Mouse (Mus musculus): ENCODE measurements around the gene Slamf6. TPM values are rescaled to one million over a fixed set of nuclear protein-coding genes. Genes with fewer than 3 reads are reported as not detected.
"Not testable (repeated sequence)": the region's sequence is repeated elsewhere in the genome, so short reads cannot be mapped to it uniquely, and the experiment has no call there.

Slamf6 gene
- polyA plus RNA-seq, 1 experiment from 2014 or later, result 0.40 TPM

DNA sequence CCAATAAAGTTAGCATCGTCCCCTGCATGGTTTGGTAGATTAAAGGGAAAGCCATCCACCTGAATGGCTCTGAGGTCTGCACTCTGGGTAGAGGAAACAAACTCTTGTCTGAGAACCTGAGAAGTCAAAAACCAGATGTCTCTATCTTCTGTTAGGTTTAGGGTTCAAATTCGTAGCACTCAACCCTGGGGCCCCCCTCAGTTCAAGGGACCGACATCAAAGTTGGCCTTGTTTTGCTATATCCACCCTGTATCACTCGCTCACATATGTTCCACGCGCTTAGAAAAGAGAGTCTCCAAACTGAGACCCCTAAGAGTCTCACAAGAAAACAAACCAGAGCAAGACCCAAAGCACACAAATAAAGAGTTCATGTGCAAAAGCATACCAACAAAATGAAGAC is 44.4 kb downstream of the Slamf6 start:
- Histone ChIP-seq H3K9ac (no peak overlapping the region), H3K36me3 (no peaks in the 10 kb centered on the region), H3K9me3 (replicated peaks) (no peaks in the 10 kb centered on the region), H3K4me2 (no peak overlapping the region), H3K4me3 (replicated peaks) (no peak overlapping the region), H3K27ac (no peak overlapping the region), H3K4me1 (replicated peaks) (no peaks in the 10 kb centered on the region), H3K27me3 (no peaks in the 10 kb centered on the region)
- DNase-seq (no peak), ATAC-seq (ENCODE audit: low read depth) (no peak)
- 73% methylated on average over 6 of the region's 6 CpGs for WGBS (ENCODE audit: insufficient replicate concordance)

DNA sequence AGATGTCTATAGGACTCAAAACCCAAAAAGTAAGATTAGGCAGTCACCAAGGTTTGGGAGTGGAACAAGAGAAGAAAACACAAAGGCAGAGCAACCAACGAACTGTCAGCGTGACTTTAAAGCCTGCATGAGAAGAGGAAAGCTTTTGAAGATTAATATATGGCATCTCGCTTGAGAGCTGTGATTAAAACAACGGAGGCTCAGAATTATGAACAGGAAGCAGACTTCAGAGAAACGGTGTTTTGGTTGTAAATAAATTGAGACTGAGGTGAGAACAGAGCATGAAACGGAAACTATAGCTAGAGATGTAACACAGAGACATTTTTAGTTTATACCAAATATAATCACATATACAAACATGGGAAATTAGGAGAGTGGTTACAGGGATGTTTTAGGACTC is 46.3 kb downstream of the Slamf6 start:
- Histone ChIP-seq H3K4me2 (no peak overlapping the region), H3K4me1 (replicated peaks) (no peaks in the 10 kb centered on the region), H3K9me3 (replicated peaks) (no peaks in the 10 kb centered on the region), H3K36me3 (no peaks in the 10 kb centered on the region), H3K9ac (no peak overlapping the region), H3K4me3 (replicated peaks) (no peak overlapping the region), H3K27ac (no peak overlapping the region), H3K27me3 (no peaks in the 10 kb centered on the region)
- ATAC-seq (ENCODE audit: low read depth) (no peak), DNase-seq (no peak)
- WGBS (ENCODE audit: insufficient replicate concordance), result 58% methylated on average over 6 of the region's 6 CpGs

DNA sequence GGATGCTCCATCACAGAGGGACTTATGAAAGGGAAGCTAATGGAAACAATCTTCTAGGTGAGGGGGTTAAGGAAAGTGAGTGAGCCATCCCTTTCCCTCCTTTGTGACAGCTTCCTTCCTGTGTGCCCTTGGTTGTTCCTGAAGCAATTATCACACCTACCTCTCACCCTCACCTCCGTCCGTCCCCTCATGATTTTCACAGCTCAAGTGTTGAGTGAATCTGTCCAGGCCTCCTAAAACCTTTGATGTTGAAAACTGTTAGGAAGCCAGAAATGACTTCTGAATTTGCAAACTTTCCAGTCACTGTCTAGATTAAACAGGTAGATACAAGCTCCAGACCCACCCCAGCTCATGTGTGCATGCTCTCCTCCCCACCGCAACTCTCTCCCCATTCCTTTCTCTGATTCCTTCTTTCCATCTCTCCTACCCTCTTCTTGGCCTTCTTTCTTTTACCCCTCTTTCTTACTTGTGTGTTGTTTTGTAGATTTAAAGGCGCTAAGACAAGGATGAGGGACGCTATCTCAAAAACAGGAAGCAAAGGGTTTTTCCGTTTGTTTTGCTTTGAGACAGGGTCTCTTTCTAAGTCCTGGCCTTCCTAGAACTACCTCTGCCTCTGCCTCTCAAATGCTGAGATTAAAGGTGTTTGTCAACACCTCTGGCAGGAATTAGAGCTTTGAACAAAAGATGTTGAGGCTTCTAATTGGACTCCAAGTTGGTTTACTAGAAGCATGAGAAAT is 48.9 kb downstream of the Slamf6 start:
- DNase-seq, result no peak
- no peaks in the 10 kb centered on the region for H3K27me3 ChIP-seq
- ATAC-seq (ENCODE audit: low read depth), result no peak
- H3K9ac ChIP-seq, result no peak overlapping the region
- H3K27ac ChIP-seq, result no peak overlapping the region
- no peak overlapping the region for H3K4me3 ChIP-seq (replicated peaks)
- no peaks in the 10 kb centered on the region for H3K36me3 ChIP-seq
- H3K4me2 ChIP-seq, result no peak overlapping the region
- H3K4me1 ChIP-seq (replicated peaks), result no peaks in the 10 kb centered on the region
- WGBS (ENCODE audit: insufficient replicate concordance), result 47% methylated on average over 6 of the region's 6 CpGs
- H3K9me3 ChIP-seq (replicated peaks), result no peaks in the 10 kb centered on the region

DNA sequence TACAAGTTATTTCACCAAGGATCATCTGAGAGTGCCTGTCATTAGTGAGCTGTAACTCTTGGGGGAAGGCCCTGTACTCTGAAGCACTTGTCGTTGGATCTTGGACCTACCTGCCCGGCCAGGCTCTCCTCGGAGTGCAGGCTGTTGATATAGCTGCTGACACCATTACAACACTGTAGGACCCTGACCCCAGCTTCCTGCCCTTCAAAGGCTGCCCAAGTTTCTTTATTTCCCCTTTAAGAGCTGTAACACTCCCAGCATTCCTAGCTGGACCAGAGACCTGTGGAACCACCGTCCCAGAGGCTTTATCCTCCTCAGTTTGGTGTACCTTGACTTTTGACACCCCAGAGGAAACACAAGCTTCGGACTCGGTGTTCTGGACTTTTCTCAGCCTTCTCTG is 51.9 kb downstream of the Slamf6 start:
- no peak overlapping the region for H3K4me3 ChIP-seq (replicated peaks)
- DNase-seq, result no peak
- no peak overlapping the region for H3K27ac ChIP-seq
- H3K9ac ChIP-seq, result no peak overlapping the region
- no peaks in the 10 kb centered on the region for H3K4me1 ChIP-seq (replicated peaks)
- no peak overlapping the region for H3K4me2 ChIP-seq
- 60% methylated on average over 6 of the region's 6 CpGs for WGBS (ENCODE audit: insufficient replicate concordance)
- no peak for ATAC-seq (ENCODE audit: low read depth)
- H3K36me3 ChIP-seq, result no peaks in the 10 kb centered on the region
- H3K27me3 ChIP-seq, result no peaks in the 10 kb centered on the region
- H3K9me3 ChIP-seq (replicated peaks), result no peaks in the 10 kb centered on the region

DNA sequence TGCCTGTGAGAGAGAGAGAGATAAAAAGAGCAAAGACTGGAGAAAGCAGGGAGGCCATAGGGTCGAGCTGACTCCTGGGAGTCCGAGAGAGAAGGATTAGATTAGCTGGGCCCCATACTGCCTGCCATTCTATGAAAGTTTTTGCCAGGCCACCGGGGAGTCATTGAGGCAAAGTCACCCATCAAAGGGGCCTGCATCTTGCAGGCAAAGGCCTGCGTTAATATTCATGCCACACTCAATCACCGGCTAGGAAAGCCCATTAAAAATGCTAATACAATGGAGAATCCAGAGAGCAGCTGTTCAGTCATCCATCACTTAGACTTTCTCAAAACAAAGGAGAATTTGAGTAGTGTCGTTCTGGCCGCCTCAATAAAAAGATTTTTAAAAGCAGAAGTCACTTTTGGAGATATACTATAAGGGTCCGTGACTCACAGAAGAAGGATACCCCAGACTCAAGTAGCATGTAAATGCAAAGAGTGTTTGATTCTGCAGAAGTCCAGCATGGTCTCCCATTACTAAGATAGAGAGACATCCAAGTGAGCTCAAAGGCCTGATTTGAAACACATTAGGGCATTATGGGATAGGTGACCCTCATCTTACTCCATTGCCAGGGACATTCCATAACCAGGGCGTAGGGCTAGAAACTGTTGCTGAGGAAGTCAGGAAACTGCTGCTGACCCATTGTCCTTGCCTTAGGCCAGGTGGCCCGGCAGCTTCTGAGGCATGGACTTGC is 53.7 kb downstream of the Slamf6 start:
- no peak overlapping the region for H3K4me3 ChIP-seq (replicated peaks)
- no peaks in the 10 kb centered on the region for H3K27me3 ChIP-seq
- no peak overlapping the region for H3K27ac ChIP-seq
- H3K4me2 ChIP-seq, result no peak overlapping the region
- DNase-seq (no peak), ATAC-seq (ENCODE audit: low read depth) (no peak)
- H3K9ac ChIP-seq, result no peak overlapping the region
- H3K36me3 ChIP-seq, result no peaks in the 10 kb centered on the region
- H3K9me3 ChIP-seq (replicated peaks), result no peaks in the 10 kb centered on the region
- H3K4me1 ChIP-seq (replicated peaks), result no peaks in the 10 kb centered on the region
- WGBS (ENCODE audit: insufficient replicate concordance), result 64% methylated on average over 10 of the region's 10 CpGs

DNA sequence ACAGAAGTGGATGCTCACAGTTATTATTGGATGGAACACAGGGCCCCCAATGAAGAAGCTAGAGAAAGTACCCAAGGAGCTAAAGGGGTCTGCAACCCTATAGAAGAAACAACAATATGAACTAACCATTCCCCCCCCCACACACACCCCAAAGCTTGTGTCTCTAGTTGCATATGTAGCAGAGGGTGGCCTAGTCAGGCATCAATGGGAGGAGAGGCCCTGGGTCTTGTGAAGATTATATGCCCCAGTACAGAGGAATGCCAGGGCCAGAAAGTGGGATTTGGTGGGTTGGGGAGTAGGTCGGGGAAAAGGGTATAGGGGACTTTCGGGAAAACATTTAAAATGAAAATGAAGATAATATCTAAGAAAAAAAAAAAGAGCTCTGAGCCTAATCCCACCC is 57.0 kb downstream of the Slamf6 start:
- not testable (repeated sequence) for H3K4me2 ChIP-seq; H3K4me3 ChIP-seq (replicated peaks); DNase-seq; H3K9ac ChIP-seq; H3K27ac ChIP-seq; H3K4me1 ChIP-seq (replicated peaks); H3K27me3 ChIP-seq; ATAC-seq (ENCODE audit: low read depth); H3K36me3 ChIP-seq; H3K9me3 ChIP-seq (replicated peaks)
- WGBS (ENCODE audit: insufficient replicate concordance), result 75% methylated on average over 2 of the region's 2 CpGs

DNA sequence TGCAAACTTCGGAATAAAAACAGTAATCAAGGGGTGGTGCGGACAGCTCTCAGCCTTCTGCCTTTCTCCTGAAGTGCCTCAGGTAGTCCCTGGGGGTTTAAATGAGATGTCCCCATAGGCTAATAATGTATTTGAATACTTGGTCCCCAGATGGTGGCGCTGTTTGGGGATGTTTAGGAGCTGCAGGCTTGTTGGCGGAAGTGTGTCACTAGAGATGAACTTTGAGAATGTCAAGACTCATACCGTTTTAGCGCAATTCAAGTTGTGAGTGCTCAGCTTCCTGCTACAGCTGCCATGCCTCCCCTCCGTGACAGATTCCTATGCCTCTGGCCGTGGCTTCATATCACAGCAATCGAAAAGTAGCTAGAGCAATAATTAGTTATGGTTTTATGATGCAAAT is 58.1 kb downstream of the Slamf6 start:
- WGBS (ENCODE audit: insufficient replicate concordance), result 78% methylated on average over 9 of the region's 9 CpGs
- Histone ChIP-seq H3K4me1 (replicated peaks) (no peaks in the 10 kb centered on the region), H3K27me3 (no peaks in the 10 kb centered on the region), H3K9me3 (replicated peaks) (no peaks in the 10 kb centered on the region), H3K4me3 (replicated peaks) (no peak overlapping the region), H3K4me2 (no peak overlapping the region), H3K9ac (no peak overlapping the region), H3K27ac (no peak overlapping the region), H3K36me3 (no peaks in the 10 kb centered on the region)
- ATAC-seq (ENCODE audit: low read depth) (no peak), DNase-seq (no peak)

DNA sequence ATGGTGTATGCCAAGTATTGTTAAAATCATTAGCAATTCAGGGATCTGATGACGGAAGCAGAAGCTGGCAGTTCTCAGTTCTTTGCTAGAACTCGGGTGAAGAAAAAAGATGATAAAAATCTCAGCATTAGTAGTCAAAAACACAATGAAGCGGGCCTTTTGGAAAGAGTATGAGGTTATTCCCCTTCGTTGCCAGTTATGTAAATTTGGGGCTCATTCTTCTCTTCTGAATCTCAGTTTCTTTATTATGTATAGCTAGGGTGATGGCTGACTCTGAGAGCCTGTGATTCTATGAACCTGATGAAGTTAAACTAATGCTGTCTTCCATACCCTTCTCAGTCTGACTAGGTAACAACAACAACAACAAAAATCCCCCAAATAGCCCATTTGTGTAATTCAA is 58.5 kb downstream of the Slamf6 start:
- Histone ChIP-seq H3K36me3 (no peaks in the 10 kb centered on the region), H3K9me3 (replicated peaks) (no peaks in the 10 kb centered on the region), H3K27ac (no peak overlapping the region), H3K27me3 (no peaks in the 10 kb centered on the region), H3K4me1 (replicated peaks) (no peaks in the 10 kb centered on the region), H3K4me2 (no peak overlapping the region), H3K4me3 (replicated peaks) (no peak overlapping the region), H3K9ac (no peak overlapping the region)
- no peak for ATAC-seq (ENCODE audit: low read depth)
- DNase-seq, result no peak
- 62% methylated on average over 4 of the region's 4 CpGs for WGBS (ENCODE audit: insufficient replicate concordance)

DNA sequence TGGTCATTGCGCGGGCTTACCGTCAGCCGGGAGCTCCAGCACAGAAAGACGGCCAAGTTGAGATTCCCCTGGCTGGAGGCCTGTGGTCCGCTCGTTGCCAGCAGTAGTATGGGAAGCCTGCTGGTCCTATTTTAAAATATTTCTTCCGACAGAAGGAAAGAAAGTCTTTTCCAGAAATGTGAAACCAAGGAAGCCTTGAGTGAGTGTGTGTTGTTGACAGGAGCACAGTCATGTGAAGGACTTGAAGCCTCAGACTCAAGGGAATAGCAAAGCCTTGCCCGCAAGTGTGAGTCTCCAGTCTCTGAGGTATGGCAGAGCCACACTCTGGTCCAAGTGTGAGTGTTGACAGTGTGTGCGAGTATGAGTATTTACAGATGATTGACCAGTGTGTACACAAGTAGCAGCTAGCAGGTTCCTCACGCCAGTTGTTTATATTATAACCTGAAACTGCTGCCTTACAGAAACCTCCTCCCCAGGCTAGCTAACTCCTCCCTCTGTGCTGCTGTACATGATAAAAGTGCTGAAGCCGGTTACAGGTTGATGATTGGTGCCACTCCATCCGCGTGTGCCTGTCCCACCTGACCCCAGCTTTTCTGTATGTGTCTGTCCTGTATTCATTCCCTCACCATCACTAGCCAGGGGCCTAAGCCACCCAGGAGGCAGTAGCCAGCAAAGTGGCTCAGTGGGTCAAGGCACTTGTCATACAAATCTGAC is 59.7 kb downstream of the Slamf6 start:
- WGBS (ENCODE audit: insufficient replicate concordance), result 81% methylated on average over 14 of the region's 14 CpGs
- H3K4me3 ChIP-seq (replicated peaks), result no peak overlapping the region
- no peaks in the 10 kb centered on the region for H3K36me3 ChIP-seq
- no peak overlapping the region for H3K9ac ChIP-seq
- DNase-seq (no peak), ATAC-seq (ENCODE audit: low read depth) (no peak)
- no peak overlapping the region for H3K27ac ChIP-seq
- H3K27me3 ChIP-seq, result no peaks in the 10 kb centered on the region
- H3K9me3 ChIP-seq (replicated peaks), result no peaks in the 10 kb centered on the region
- no peaks in the 10 kb centered on the region for H3K4me1 ChIP-seq (replicated peaks)
- no peak overlapping the region for H3K4me2 ChIP-seq

DNA sequence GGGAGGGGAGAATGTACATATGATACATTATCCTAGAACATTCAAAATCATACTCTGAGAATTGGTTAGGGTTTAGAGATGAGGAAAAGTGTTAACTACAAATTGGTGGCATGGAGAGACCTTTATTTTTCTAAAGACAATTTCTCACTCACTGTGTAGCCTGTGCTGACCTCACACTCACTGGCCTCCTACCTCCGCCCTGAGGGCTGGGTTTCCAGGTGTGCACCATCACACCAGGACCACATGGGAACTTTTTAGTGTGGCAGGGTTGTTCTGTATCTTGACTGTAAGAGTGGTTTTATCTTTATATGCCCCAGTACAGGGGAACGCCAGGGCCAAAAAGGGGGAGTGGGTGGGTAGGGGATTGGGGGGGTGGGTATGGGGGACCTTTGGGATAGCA is 60.6 kb downstream of the Slamf6 start:
- H3K4me1 ChIP-seq (replicated peaks), result no peaks in the 10 kb centered on the region
- no peaks in the 10 kb centered on the region for H3K9me3 ChIP-seq (replicated peaks)
- H3K9ac ChIP-seq, result no peak overlapping the region
- ATAC-seq (ENCODE audit: low read depth) (no peak), DNase-seq (no peak)
- H3K4me2 ChIP-seq, result no peak overlapping the region
- no peaks in the 10 kb centered on the region for H3K27me3 ChIP-seq
- 61% methylated on average over 2 of the region's 2 CpGs for WGBS (ENCODE audit: insufficient replicate concordance)
- no peaks in the 10 kb centered on the region for H3K36me3 ChIP-seq
- no peak overlapping the region for H3K27ac ChIP-seq
- no peak overlapping the region for H3K4me3 ChIP-seq (replicated peaks)

DNA sequence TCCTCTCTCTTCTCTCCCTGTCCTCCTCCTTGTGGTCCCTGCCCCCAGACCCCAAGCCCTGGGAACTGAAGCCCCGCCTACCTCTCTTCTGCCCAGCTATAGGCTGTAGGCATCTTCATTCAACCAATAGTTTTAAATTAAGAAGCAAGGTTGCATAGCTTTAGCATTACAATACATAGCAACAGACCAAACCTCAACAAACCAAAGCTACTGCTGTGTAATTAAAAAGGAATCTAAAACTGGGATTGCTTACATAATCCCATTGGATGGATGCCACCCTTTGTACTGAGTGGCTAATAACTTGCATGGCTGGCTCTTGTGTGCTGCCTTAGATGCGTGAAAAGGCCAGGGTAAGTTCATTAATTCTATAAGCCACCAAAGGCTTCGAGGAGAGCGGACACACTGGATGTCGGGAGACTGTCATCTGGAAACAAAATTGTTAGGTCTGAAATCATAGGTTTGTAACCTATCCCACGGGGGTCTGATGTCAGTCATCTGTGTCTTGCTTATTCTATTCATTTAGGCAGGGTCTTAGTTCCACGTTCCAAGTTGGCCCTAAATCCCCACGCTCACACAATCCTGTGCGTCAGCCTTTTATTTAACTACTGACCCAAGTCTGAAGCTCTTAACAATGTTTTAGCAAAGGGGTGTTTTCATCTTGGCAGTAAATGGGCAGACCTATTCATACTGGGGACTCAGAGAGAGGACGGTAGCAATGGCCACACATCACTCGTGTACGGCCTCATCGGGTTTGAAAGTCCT is 62.8 kb downstream of the Slamf6 start:
- ATAC-seq (ENCODE audit: low read depth) (no peak), DNase-seq (no peak)
- H3K9ac ChIP-seq, result no peak overlapping the region
- no peaks in the 10 kb centered on the region for H3K9me3 ChIP-seq (replicated peaks)
- H3K27me3 ChIP-seq, result no peaks in the 10 kb centered on the region
- H3K27ac ChIP-seq, result no peak overlapping the region
- no peak overlapping the region for H3K4me2 ChIP-seq
- H3K4me3 ChIP-seq (replicated peaks), result no peak overlapping the region
- no peaks in the 10 kb centered on the region for H3K36me3 ChIP-seq
- WGBS (ENCODE audit: insufficient replicate concordance), result 78% methylated on average over 13 of the region's 13 CpGs
- H3K4me1 ChIP-seq (replicated peaks), result no peaks in the 10 kb centered on the region
